Mouse (Mus musculus) MEL (cell line): ENCODE data around the gene Tbc1d17. TPM values are rescaled to one million over a fixed set of nuclear protein-coding genes. Genes with fewer than 3 reads are reported as not detected.

ENCODE experiments used
- DNase-seq: peaks from one replicate; pipeline ENCODE4 v3.0.0; 2011; ENCODE audit warnings: low read depth, low spot score
- H3K27ac ChIP-seq: 2 replicates; pipeline ENCODE4 v1.5.1; 2012; ENCODE audit warnings: low read depth, mild to moderate bottlenecking, control low read depth, low read length, moderate library complexity; ENCODE audit not compliant: control insufficient read depth
- H3K27me3 ChIP-seq, 2 experiments: fragments of 150-350 bp in 1 of 2; sonication (generic) in 1 of 2; 2 replicates each; pipeline ENCODE4 v1.6.1; 2012; ENCODE audit warnings: low read length in 2 of 2, mild to moderate bottlenecking in 2 of 2, improper control_type of control experiment in 1 of 2, moderate library complexity in 1 of 2; ENCODE audit not compliant: insufficient read depth in 2 of 2, control insufficient read depth in 1 of 2
- H3K36me3 ChIP-seq, 2 experiments: 2 replicates each; pipeline ENCODE4 v1.6.1; 2012 to 2014; ENCODE audit warnings: low read length in 2 of 2, improper control_type of control experiment in 1 of 2, inconsistent platforms in 1 of 2, mild to moderate bottlenecking in 1 of 2; ENCODE audit not compliant: insufficient read depth in 2 of 2, control insufficient read depth in 1 of 2
- H3K4me1 ChIP-seq, 2 experiments: fragments of 150-350 bp in 1 of 2; sonication (generic) in 1 of 2; 2 replicates each; pipeline ENCODE4 v1.6.1; 2012; ENCODE audit warnings: low read length in 2 of 2, improper control_type of control experiment in 1 of 2, mild to moderate bottlenecking in 1 of 2; ENCODE audit not compliant: insufficient read depth in 2 of 2, control insufficient read depth in 1 of 2
- H3K4me3 ChIP-seq, 2 experiments: fragments of 150-350 bp in 1 of 2; sonication (generic) in 1 of 2; 2 replicates each; pipeline ENCODE4 v1.5.1; 2012; ENCODE audit warnings: low read depth in 2 of 2, low read length in 2 of 2, mild to moderate bottlenecking in 2 of 2, moderate library complexity in 2 of 2, control low read depth in 1 of 2, improper control_type of control experiment in 1 of 2; ENCODE audit not compliant: control insufficient read depth in 1 of 2, insufficient read depth in 1 of 2
- H3K79me2 ChIP-seq: 2 replicates; pipeline ENCODE4 v1.6.1; 2012; ENCODE audit warnings: mild to moderate bottlenecking, low read length, moderate library complexity; ENCODE audit not compliant: control insufficient read depth, poor library complexity, insufficient read depth
- H3K9ac ChIP-seq: 2 replicates; pipeline ENCODE4 v1.6.1; 2012; ENCODE audit warnings: low read depth, mild to moderate bottlenecking, control low read depth, low read length, moderate library complexity; ENCODE audit not compliant: control insufficient read depth, poor library complexity, severe bottlenecking
- H3K9me3 ChIP-seq: fragments of 150-350 bp; sonication (generic); replicated peaks from 2 replicates; pipeline ENCODE4 v1.6.1; 2012; ENCODE audit warnings: mild to moderate bottlenecking, low read length, improper control_type of control experiment, moderate library complexity; ENCODE audit not compliant: insufficient read depth
- BHLHE40 ChIP-seq: IDR thresholded peaks from 2 replicates; pipeline ENCODE4 v1.6.1; 2012; ENCODE audit warnings: low read depth, mild to moderate bottlenecking, inconsistent platforms, low read length, improper control_type of control experiment, borderline replicate concordance
- CHD1 ChIP-seq: IDR thresholded peaks from 2 replicates; pipeline ENCODE4 v1.6.1; 2012; ENCODE audit warnings: low read depth, mild to moderate bottlenecking, inconsistent platforms, low read length, improper control_type of control experiment
- CTCF ChIP-seq, 3 experiments: IDR thresholded peaks in 2 of 3; conservative IDR thresholded peaks in 1 of 3; 2 replicates each; pipeline ENCODE4 v1.5.1; 2011 to 2012; ENCODE audit warnings: low read length in 3 of 3, low read depth in 2 of 3, mild to moderate bottlenecking in 2 of 3, improper control_type of control experiment in 1 of 3, inconsistent platforms in 1 of 3, mixed read lengths in 1 of 3, moderate library complexity in 1 of 3; ENCODE audit not compliant: control insufficient read depth in 1 of 3, insufficient read depth in 1 of 3, poor library complexity in 1 of 3, severe bottlenecking in 1 of 3
- ELF1 ChIP-seq: IDR thresholded peaks from 2 replicates; pipeline ENCODE4 v1.6.1; 2014; ENCODE audit warnings: low read depth, mild to moderate bottlenecking, inconsistent platforms, low read length, improper control_type of control experiment, moderate library complexity
- ETS1 ChIP-seq: IDR thresholded peaks from 2 replicates; pipeline ENCODE4 v1.6.1; 2012; ENCODE audit warnings: low read depth, mild to moderate bottlenecking, inconsistent platforms, low read length, improper control_type of control experiment, moderate library complexity
- GABPA ChIP-seq: IDR thresholded peaks from 2 replicates; pipeline ENCODE4 v1.6.1; 2012; ENCODE audit warnings: low read depth, mild to moderate bottlenecking, inconsistent platforms, low read length, improper control_type of control experiment, moderate library complexity
- HCFC1 ChIP-seq: IDR thresholded peaks from 2 replicates; pipeline ENCODE4 v1.6.1; 2012; ENCODE audit warnings: low read depth, mild to moderate bottlenecking, inconsistent platforms, low read length, improper control_type of control experiment, moderate library complexity
- MAFK ChIP-seq: IDR thresholded peaks from 2 replicates; pipeline ENCODE4 v1.6.1; 2011; ENCODE audit warnings: low read depth, mild to moderate bottlenecking, low read length, improper control_type of control experiment, borderline replicate concordance
- MAX ChIP-seq: IDR thresholded peaks from 2 replicates; pipeline ENCODE4 v1.6.1; 2011; ENCODE audit warnings: low read length, improper control_type of control experiment
- MXI1 ChIP-seq: IDR thresholded peaks from 2 replicates; pipeline ENCODE4 v1.6.1; 2011; ENCODE audit warnings: mild to moderate bottlenecking, low read depth, low read length, improper control_type of control experiment
- NRF1 ChIP-seq: IDR thresholded peaks from 2 replicates; pipeline ENCODE4 v1.6.1; 2014; ENCODE audit warnings: low read depth, mild to moderate bottlenecking, inconsistent platforms, low read length, improper control_type of control experiment, moderate library complexity; ENCODE audit not compliant: poor library complexity, insufficient read depth, severe bottlenecking
- POLR2AphosphoS2 ChIP-seq: IDR thresholded peaks from 2 replicates; pipeline ENCODE4 v1.6.1; 2011; ENCODE audit warnings: low read length, improper control_type of control experiment
- RAD21 ChIP-seq: IDR thresholded peaks from 2 replicates; pipeline ENCODE4 v1.6.1; 2011; ENCODE audit warnings: mild to moderate bottlenecking, low read depth, low read length, improper control_type of control experiment
- SMC3 ChIP-seq: IDR thresholded peaks from 2 replicates; pipeline ENCODE4 v1.6.1; 2011; ENCODE audit warnings: low read depth, low read length, improper control_type of control experiment
- TAL1 ChIP-seq: IDR thresholded peaks from 2 replicates; pipeline ENCODE4 v1.6.1; 2012; ENCODE audit warnings: mild to moderate bottlenecking, inconsistent platforms, low read length, moderate library complexity, mixed read lengths
- TBP ChIP-seq: IDR thresholded peaks from 2 replicates; pipeline ENCODE4 v1.8.0; 2011; ENCODE audit warnings: low read depth, low read length, improper control_type of control experiment
- USF1 ChIP-seq: IDR thresholded peaks from 2 replicates; pipeline ENCODE4 v1.6.1; 2014; ENCODE audit warnings: low read depth, mild to moderate bottlenecking, inconsistent platforms, low read length, improper control_type of control experiment, moderate library complexity
- USF2 ChIP-seq, 2 experiments: IDR thresholded peaks; 2 replicates each; pipeline ENCODE4 v1.6.1; 2011 to 2012; ENCODE audit warnings: improper control_type of control experiment in 2 of 2, low read length in 2 of 2, borderline replicate concordance in 1 of 2, inconsistent platforms in 1 of 2, low read depth in 1 of 2, mild to moderate bottlenecking in 1 of 2; ENCODE audit not compliant: insufficient read depth in 1 of 2
- ZC3H11A ChIP-seq: IDR thresholded peaks from 2 replicates; pipeline ENCODE4 v1.6.1; 2012; ENCODE audit warnings: low read depth, mild to moderate bottlenecking, inconsistent platforms, low read length, improper control_type of control experiment
- ZMIZ1 ChIP-seq: IDR thresholded peaks from 2 replicates; pipeline ENCODE4 v1.6.1; 2012; ENCODE audit warnings: low read depth, mild to moderate bottlenecking, inconsistent platforms, low read length, improper control_type of control experiment, moderate library complexity
- polyA plus RNA-seq, 2 experiments: library from polyadenylated mRNA; stranded (reverse) in 1 of 2; unstranded in 1 of 2; fragments of >175 nt in 1 of 2; fragments of >200 nt in 1 of 2; gene quantifications; 2 replicates each; pipeline versions ENCODE4 v1.2.1 to v1.2.4; 2012; ENCODE audit warnings: low replicate concordance in 2 of 2, low read depth in 1 of 2; ENCODE audit not compliant: insufficient read length in 2 of 2, insufficient read depth in 1 of 2, missing spikeins in 1 of 2
- total RNA-seq: library from RNA; depleted of rRNA; stranded (reverse); fragments of 300-350 nt; gene quantifications from 2 replicates; pipeline ENCODE4 v1.2.3, GENCODE M21; 2012; rRNA removed

The Tbc1d17 gene
- total and polyA plus RNA-seq, 3 experiments, result 16.7 to 29.5 TPM; not detected in 1

GRCm38 (mm10) chr7:44790066-44790465, 58.8 kb downstream of the Tbc1d17 start:
- Histone ChIP-seq H3K79me2 (no peaks in the 10 kb centered on the region), H3K9ac (no peak overlapping the region), H3K27me3 (peaks cover 0 to 6% of the 10 kb centered on the region in 2 experiments; a peak in 2 of 4 replicates), H3K4me3 (no peak overlapping the region), H3K9me3 (no peaks in the 10 kb centered on the region), H3K36me3 (no peaks in the 10 kb centered on the region), H3K27ac (no peak overlapping the region), H3K4me1 (no peaks in the 10 kb centered on the region)
- TF ChIP-seq ETS1, result no peak
- TF ChIP-seq TBP, result no peak
- no peak for TF ChIP-seq ZC3H11A
- no peak for TF ChIP-seq TAL1
- no peak for TF ChIP-seq ZMIZ1
- no peak for TF ChIP-seq USF1
- TF ChIP-seq RAD21, result no peak
- no peak for TF ChIP-seq USF2 (IDR thresholded peaks at IDR 0.05; ENCODE audit: borderline replicate concordance in 1 of 2, insufficient read depth in 1 of 2, low read depth in 1 of 2, low read length in 2 of 2)
- no peak for TF ChIP-seq NRF1
- no peak for TF ChIP-seq POLR2AphosphoS2
- no peak for TF ChIP-seq MXI1
- TF ChIP-seq CHD1, result no peak
- no peak for TF ChIP-seq GABPA
- TF ChIP-seq SMC3, result no peak
- DNase-seq, result no peak

DNA sequence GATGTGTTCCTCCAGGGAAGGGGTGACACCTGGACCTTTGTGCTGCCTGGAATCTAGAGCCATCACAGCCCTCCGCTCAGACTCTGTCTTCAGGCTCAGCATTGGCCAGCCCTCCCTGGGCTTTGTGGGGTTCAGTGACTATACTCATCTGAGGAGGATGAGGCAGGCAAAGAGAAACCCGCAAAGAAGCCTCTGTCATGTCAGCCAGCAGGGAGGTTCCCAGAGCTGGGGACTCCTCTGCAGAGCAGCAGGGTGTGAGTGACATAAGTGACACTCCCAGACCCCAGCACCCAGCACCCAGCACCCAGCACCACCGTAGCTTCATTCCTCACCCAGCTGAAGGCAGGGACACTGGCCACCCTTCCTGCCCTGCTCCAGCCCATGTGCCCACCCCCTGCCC, 59.3 kb downstream of the Tbc1d17 start:
- Histone ChIP-seq H3K4me3 (no peak overlapping the region), H3K27me3 (peaks cover 0 to 6% of the 10 kb centered on the region in 2 experiments; a peak in 2 of 4 replicates), H3K27ac (no peak overlapping the region), H3K36me3 (no peaks in the 10 kb centered on the region), H3K79me2 (no peaks in the 10 kb centered on the region), H3K9ac (no peak overlapping the region), H3K4me1 (no peaks in the 10 kb centered on the region), H3K9me3 (no peaks in the 10 kb centered on the region)
- TF ChIP-seq ELF1 (no peak), CTCF (IDR thresholded peaks at IDR 0.05 in 2 of 3, conservative IDR thresholded peaks at IDR 0.05 in 1 of 3; ENCODE audit: control insufficient read depth in 1 of 3, insufficient read depth in 1 of 3, low read depth in 2 of 3, low read length in 3 of 3, poor library complexity in 1 of 3, severe bottlenecking in 1 of 3) (no peak), BHLHE40 (no peak), SMC3 (no peak), MAFK (no peak), MAX (no peak), HCFC1 (no peak)
- no peak for DNase-seq

Other genes starting within 250 kb of the Tbc1d17 start
- gene Myh14, start 178.2 kb downstream of the Tbc1d17 start, total RNA-seq, result under 0.01 and 0.07 TPM in 2 replicates
- under 1 TPM in 1 of 2 experiments, not detected in 1; 0.08 TPM for gene Myh14, start 178.2 kb downstream of the Tbc1d17 start, polyA plus RNA-seq
- gene Izumo2, start 140.3 kb downstream of the Tbc1d17 start, total RNA-seq, result not detected in 2 replicates
- gene Izumo2, start 140.3 kb downstream of the Tbc1d17 start, polyA plus RNA-seq, result not detected
- gene Vrk3, start 100.7 kb downstream of the Tbc1d17 start, total RNA-seq, result 24.9 and 25.7 TPM in 2 replicates
- 10 to 100 TPM in 1 of 2 experiments, not detected in 1; 55.6 TPM for gene Vrk3, start 100.7 kb downstream of the Tbc1d17 start, polyA plus RNA-seq
- 0.65 and 1.3 TPM in 2 replicates for gene Zfp473, start 98.0 kb downstream of the Tbc1d17 start, total RNA-seq
- under 1 TPM in 1 of 2 experiments, not detected in 1; 0.96 TPM for gene Zfp473, start 98.0 kb downstream of the Tbc1d17 start, polyA plus RNA-seq
- gene Nup62, start 33.0 kb downstream of the Tbc1d17 start, total RNA-seq, result 136 and 137 TPM in 2 replicates
- 100 to 1,000 TPM in 1 of 2 experiments, not detected in 1; 235 TPM for gene Nup62, start 33.0 kb downstream of the Tbc1d17 start, polyA plus RNA-seq
- 0.73 and 0.92 TPM in 2 replicates for gene Il4i1, start 32.7 kb downstream of the Tbc1d17 start, total RNA-seq
- under 1 TPM in 1 of 2 experiments, not detected in 1; 0.54 TPM for gene Il4i1, start 32.7 kb downstream of the Tbc1d17 start, polyA plus RNA-seq
- gene Atf5, start 32.4 kb downstream of the Tbc1d17 start, total RNA-seq, result 17.6 and 19.6 TPM in 2 replicates
- gene Atf5, start 32.4 kb downstream of the Tbc1d17 start, polyA plus RNA-seq, result 10 to 100 TPM in 1 of 2 experiments, not detected in 1; 95.5 TPM
- gene Akt1s1, start 88 bp downstream of the Tbc1d17 start, total RNA-seq, result 32.0 and 37.3 TPM in 2 replicates
- gene Akt1s1, start 88 bp downstream of the Tbc1d17 start, polyA plus RNA-seq, result 10 to 100 TPM in 1 of 2 experiments, not detected in 1; 71.8 TPM
- gene Pnkp, start 8.1 kb upstream of the Tbc1d17 start, total RNA-seq, result 39.3 and 49.9 TPM in 2 replicates
- gene Pnkp, start 8.1 kb upstream of the Tbc1d17 start, polyA plus RNA-seq, result 10 to 100 TPM in 1 of 2 experiments, not detected in 1; 45.6 TPM
- gene Ptov1, start 20.7 kb upstream of the Tbc1d17 start, total RNA-seq, result 44.1 and 46.4 TPM in 2 replicates
- 100 to 1,000 TPM in 1 of 2 experiments, not detected in 1; 168 TPM for gene Ptov1, start 20.7 kb upstream of the Tbc1d17 start, polyA plus RNA-seq
- gene Med25, start 43.6 kb upstream of the Tbc1d17 start, total RNA-seq, result 50.5 and 53.9 TPM in 2 replicates
- gene Med25, start 43.6 kb upstream of the Tbc1d17 start, polyA plus RNA-seq, result 100 to 1,000 TPM in 1 of 2 experiments, not detected in 1; 118 TPM
- 6.8 and 9.4 TPM in 2 replicates for gene Fuz, start 47.0 kb upstream of the Tbc1d17 start, total RNA-seq
- 10 to 100 TPM in 1 of 2 experiments, not detected in 1; 18.1 TPM for gene Fuz, start 47.0 kb upstream of the Tbc1d17 start, polyA plus RNA-seq
- gene Ap2a1, start 80.4 kb upstream of the Tbc1d17 start, total RNA-seq, result 54.0 and 54.4 TPM in 2 replicates
- gene Ap2a1, start 80.4 kb upstream of the Tbc1d17 start, polyA plus RNA-seq, result 100 to 1,000 TPM in 1 of 2 experiments, 10 to 100 TPM in 1; 73.1 to 107 TPM
- gene Tsks, start 94.1 kb upstream of the Tbc1d17 start, total RNA-seq, result 0.10 TPM in 1 of 2 replicates, not detected in the other
- gene Tsks, start 94.1 kb upstream of the Tbc1d17 start, polyA plus RNA-seq, result under 1 TPM in 1 of 2 experiments, not detected in 1; 0.08 TPM
- gene Cpt1c, start 125.8 kb upstream of the Tbc1d17 start, total RNA-seq, result 0.20 and 0.35 TPM in 2 replicates
- under 1 TPM in 1 of 2 experiments, not detected in 1; 0.81 TPM for gene Cpt1c, start 125.8 kb upstream of the Tbc1d17 start, polyA plus RNA-seq
- gene Prmt1, start 137.5 kb upstream of the Tbc1d17 start, total RNA-seq, result 317 and 339 TPM in 2 replicates
- 100 to 1,000 TPM; 254 to 715 TPM for gene Prmt1, start 137.5 kb upstream of the Tbc1d17 start, polyA plus RNA-seq
- 78.6 and 83.4 TPM in 2 replicates for gene Irf3, start 148.6 kb upstream of the Tbc1d17 start, total RNA-seq
- gene Irf3, start 148.6 kb upstream of the Tbc1d17 start, polyA plus RNA-seq, result 10 to 100 TPM in 1 of 2 experiments, not detected in 1; 82.1 TPM
- gene Bcl2l12, start 149.6 kb upstream of the Tbc1d17 start, total RNA-seq, result 13.4 and 16.6 TPM in 2 replicates
- 10 to 100 TPM in 1 of 2 experiments, not detected in 1; 24.6 TPM for gene Bcl2l12, start 149.6 kb upstream of the Tbc1d17 start, polyA plus RNA-seq
- 17.7 and 18.3 TPM in 2 replicates for gene Scaf1, start 167.3 kb upstream of the Tbc1d17 start, total RNA-seq
- 10 to 100 TPM; 34.4 to 81.5 TPM for gene Scaf1, start 167.3 kb upstream of the Tbc1d17 start, polyA plus RNA-seq
- 4.2 and 5.0 TPM in 2 replicates for gene Rras, start 168.9 kb upstream of the Tbc1d17 start, total RNA-seq
- gene Rras, start 168.9 kb upstream of the Tbc1d17 start, polyA plus RNA-seq, result 10 to 100 TPM in 1 of 2 experiments, not detected in 1; 24.1 TPM
- gene Prr12, start 203.8 kb upstream of the Tbc1d17 start, total RNA-seq, result 3.3 and 3.5 TPM in 2 replicates
- gene Prr12, start 203.8 kb upstream of the Tbc1d17 start, polyA plus RNA-seq, result 10 to 100 TPM in 1 of 2 experiments, not detected in 1; 32.1 TPM
- 49.9 and 50.7 TPM in 2 replicates for gene Nosip, start 213.3 kb upstream of the Tbc1d17 start, total RNA-seq
- 10 to 100 TPM in 1 of 2 experiments, not detected in 1; 78.9 TPM for gene Nosip, start 213.3 kb upstream of the Tbc1d17 start, polyA plus RNA-seq
- gene Prrg2, start 213.6 kb upstream of the Tbc1d17 start, total RNA-seq, result 7.5 and 7.7 TPM in 2 replicates
- 10 to 100 TPM in 1 of 2 experiments, not detected in 1; 16.9 TPM for gene Prrg2, start 213.6 kb upstream of the Tbc1d17 start, polyA plus RNA-seq
- 16.0 and 29.3 TPM in 2 replicates for gene Rcn3, start 243.1 kb upstream of the Tbc1d17 start, total RNA-seq
- gene Rcn3, start 243.1 kb upstream of the Tbc1d17 start, polyA plus RNA-seq, result 10 to 100 TPM in 1 of 2 experiments, not detected in 1; 43.0 TPM